ENCODE assay signal across 7 mouse cellular contexts in the genomic region with DNA sequence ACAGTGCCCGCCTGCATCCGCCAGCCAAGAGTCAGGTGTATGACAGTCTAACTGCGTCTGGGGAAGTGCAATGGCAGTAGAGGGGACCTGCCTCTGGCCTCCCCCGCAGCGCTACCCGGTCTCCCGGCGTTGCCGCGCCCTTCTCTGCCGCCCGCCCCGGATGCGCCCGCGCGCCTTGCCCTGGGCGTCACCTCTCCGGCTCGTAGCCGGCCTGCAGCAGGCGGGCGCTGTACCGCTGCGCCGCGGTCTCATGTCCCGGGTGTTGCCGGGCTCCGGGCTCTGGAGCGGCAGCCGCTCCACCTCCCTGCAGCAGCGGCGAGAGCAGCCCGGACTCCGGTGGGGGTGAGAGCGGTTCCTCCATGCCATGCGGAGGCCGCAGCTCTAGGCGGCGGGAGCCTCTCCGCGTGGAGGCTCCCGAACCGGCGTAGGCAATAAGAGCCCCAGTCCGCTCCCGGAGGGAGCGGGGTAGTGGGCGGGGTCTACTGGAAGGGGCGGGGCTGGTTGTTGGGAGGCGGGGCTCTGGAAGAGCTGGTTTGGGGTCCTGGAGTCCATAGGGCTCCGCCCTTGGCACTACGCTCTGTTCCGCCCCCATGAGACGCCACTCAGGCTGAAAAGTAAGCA. TPM values are rescaled to one million over a fixed set of nuclear protein-coding genes. Genes with fewer than 3 reads are reported as not detected.
DNase-seq lines count a peak whose midpoint lies in the region; ATAC-seq lines count a peak whose summit lies in the region.

A gene (minus strand): TSS at position 484 of the 621 bp plus-strand sequence.

- peaks cover 32% of the 10 kb centered on the region for H3K4me1 ChIP-seq in hindbrain, embryonic 15.5 days (replicated peaks)

- peaks cover 4% of the 10 kb centered on the region for H3K27me3 ChIP-seq in hindbrain, embryonic 15.5 days

- H3K36me3 ChIP-seq in hindbrain, embryonic 15.5 days: no peaks in the 10 kb centered on the region

- H3K9me3 ChIP-seq in hindbrain, embryonic 15.5 days: no peaks in the 10 kb centered on the region

- peak within 1 kb of the TSS; percentile 20 for H3K27ac ChIP-seq in hindbrain, embryonic 15.5 days (replicated peaks)

- H3K4me3 ChIP-seq in hindbrain, embryonic 15.5 days: peak within 1 kb of the TSS; percentile 62

- H3K9ac ChIP-seq in hindbrain, embryonic 15.5 days: peak within 1 kb of the TSS; percentile 56

- peak within 1 kb of the TSS; percentile 94 for H3K4me2 ChIP-seq in hindbrain, embryonic 15.5 days

- intact Hi-C loops in left cerebral cortex, postnatal 10 days (cut with DNase I): no loop called here

- under 1% methylated on average over 56 of the region's 56 CpGs for WGBS in hindbrain, embryonic 15.5 days

- DNase-seq in T-cell, adult 2 months (ENCODE audit: low spot score): peak; percentile 83
- DNase-seq in cerebellum, adult 9-10 months: peak; percentile 73
- peak; percentile 68 for DNase-seq in gastrocnemius, adult 18-20 months (ENCODE audit: low spot score)
- peak in 1 of 2 experiments; percentile 82 for DNase-seq in left cerebral cortex, postnatal 10 days (ENCODE audit: extremely low spot score in 1 of 2, low spot score in 2 of 2)
- DNase-seq in right cerebral cortex, postnatal 4 days: peak; percentile 69

- peak; percentile 64 for ATAC-seq in hindbrain, embryonic 15.5 days (ENCODE audit: low FRiP score, low read depth)
- ATAC-seq in megakaryocyte progenitor cell, adult 5-6 weeks (replicated peaks; ENCODE audit: poor library complexity): peak; percentile 59

RNA-seq across cellular contexts. Expression of the gene that starts here (rescaled TPM):
- 10 to 100 TPM in 1 of 2 experiments, 1 to 10 TPM in 1; 9.2 to 12.8 TPM for total RNA-seq in gastrocnemius, adult 18-20 months (2021)
- 68.3 and 71.7 TPM in 2 replicates for polyA plus RNA-seq in hindbrain, embryonic 15.5 days (2015; fragmentation: Nextera tagmentation; extraction: Ambion mirVana)
- total RNA-seq in left cerebral cortex, postnatal 10 days (2021): 100 to 1,000 TPM; 111 to 112 TPM
- total RNA-seq in megakaryocyte progenitor cell, adult 5-6 weeks (2015): 56.0 and 76.2 TPM in 2 replicates
- 94.2 and 106 TPM in 2 replicates for total RNA-seq in megakaryocyte progenitor cell, adult 5-6 weeks (2017)

Comparison
In these comparisons a context has a peak if more than half of its experiments do, and no peak if none do; other contexts are left out.
1. RNA of the gene that starts here (total RNA-seq): 111 to 112 TPM in left cerebral cortex, postnatal 10 days and 56.0 to 106 TPM in megakaryocyte progenitor cell, adult 5-6 weeks; 9.2 to 12.8 TPM in gastrocnemius, adult 18-20 months; every median in the first group is over 4 times any median in the second.